Mouse (Mus musculus): ENCODE data around the gene Pth. TPM values are rescaled to one million over a fixed set of nuclear protein-coding genes. Genes with fewer than 3 reads are reported as not detected.
A peak's percentile ranks its signal among the peaks of the same experiment; 100 is the strongest.

Pth gene
- not detected for total RNA-seq (2021)
- long read RNA-seq, experiment 1 = 0 reads
- long read RNA-seq, experiment 2 = 0 reads

DNA sequence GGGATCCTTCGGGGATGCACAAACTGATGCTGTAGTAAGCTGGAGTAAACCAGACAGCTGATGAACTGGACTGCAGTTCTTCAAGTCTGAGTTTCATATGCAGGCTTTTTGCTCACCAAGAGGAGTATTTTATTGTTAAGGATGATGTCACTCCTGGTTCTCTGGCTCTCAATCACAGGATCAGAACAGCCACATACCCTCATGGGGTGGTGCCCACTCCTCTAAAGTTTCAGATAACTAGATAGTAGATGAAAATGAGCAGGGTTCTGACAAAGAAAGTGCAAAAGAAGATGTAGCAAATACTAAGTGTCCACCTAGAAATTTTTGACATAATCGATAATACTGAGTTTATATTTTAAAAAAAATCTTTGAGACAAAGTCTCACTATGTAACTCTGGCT is at the start of gene Pth:
Pth (minus strand) TSS at position 101 of the 400 bp plus-strand sequence.
- no peak for DNase-seq (ENCODE audit: low spot score)

GRCm38 (mm10) chr7:113436312-113436711 is 47.9 kb upstream of the Pth start:
- no peak for DNase-seq (ENCODE audit: low spot score)

- peak; percentile 17 for DNase-seq (ENCODE audit: low spot score)
Measured at GRCm38 (mm10) chr7:113434286-113434685, 45.9 kb upstream of the Pth start.

DNA sequence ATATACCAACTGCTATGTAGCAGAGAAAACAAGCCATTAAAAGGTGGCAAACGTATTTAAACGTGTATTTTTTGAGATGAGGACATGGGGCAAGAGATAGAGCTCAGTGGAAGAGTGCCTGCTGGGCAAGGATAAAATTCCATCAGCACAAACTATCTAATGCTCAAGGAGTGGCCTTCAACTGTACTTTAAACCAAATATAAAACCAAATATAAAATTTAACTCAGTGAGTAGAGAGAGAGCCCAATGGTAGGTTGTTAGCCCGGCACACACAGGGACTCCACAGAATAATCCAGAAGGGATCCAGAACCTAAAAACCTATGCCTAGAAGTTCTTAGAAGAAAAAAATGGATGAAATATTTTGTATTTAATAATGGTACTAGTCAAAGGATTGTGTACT is 45.1 kb upstream of the Pth start:
- no peak for DNase-seq (ENCODE audit: low spot score)

DNA sequence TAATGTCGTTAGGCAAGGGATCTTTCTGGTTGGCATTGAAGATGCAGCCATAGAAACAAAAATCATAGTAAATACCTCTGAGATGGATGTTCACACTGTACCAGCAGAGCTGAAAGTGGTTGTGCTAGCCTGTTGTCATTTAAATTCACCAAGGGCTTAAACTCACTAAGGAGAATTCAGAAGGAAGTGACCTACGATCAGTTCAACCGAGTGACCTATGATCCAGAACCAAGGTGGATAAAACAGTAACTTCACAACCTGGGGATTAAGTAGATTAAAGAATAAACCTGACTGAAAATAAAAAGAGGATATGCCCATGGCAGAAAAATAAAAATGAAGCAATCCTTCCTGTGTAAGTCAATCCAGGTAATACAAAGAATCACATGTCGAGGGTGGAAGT is 44.5 kb upstream of the Pth start:
- DNase-seq (ENCODE audit: low spot score) = no peak

DNA sequence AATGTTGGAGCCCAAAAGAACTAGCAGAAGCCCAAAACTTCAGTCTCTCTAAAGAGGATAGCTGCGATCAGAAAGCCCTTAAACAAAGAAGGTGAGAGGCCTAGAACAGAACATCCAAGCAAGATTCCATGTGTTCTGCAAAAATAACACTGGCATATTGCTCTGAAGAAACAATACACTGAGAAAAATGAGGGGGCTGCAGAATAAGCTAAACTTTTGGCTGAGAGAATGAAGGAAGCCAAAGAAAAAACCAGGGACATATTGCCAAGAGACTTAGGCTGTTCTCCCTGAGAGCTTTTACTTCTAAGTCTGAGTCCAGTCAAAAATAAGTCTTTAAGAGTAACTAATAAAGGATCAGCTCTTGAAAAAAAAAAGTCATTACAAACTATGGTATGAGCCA is 32.4 kb upstream of the Pth start:
- DNase-seq (ENCODE audit: low spot score) = no peak

GRCm38 (mm10) chr7:113419070-113419782 is 30.9 kb upstream of the Pth start:
- DNase-seq (ENCODE audit: low spot score) = no peak

DNA sequence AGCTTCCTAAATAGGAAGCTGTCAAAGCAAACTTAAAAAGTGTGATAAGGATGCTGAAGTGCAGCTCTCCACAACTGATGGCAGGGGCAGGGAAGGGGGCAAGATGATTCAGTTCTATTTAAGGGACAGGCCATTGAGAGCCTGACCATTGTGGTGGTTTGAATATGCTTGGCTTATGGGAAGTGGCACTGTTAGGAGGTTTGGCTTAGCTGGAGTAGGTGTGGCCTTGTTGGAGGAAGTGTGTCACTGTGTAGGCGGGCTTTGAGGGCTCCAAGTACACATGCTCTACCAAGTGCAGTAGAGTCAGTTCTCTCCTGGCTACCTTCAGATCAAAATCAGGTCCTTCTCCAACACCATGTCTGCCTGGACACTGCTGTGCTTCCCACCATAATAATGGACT is 28.2 kb upstream of the Pth start:
- DNase-seq (ENCODE audit: low spot score) = no peak

- DNase-seq (ENCODE audit: low spot score) = no peak
Measured at GRCm38 (mm10) chr7:113415256-113415655, 26.9 kb upstream of the Pth start.

DNA sequence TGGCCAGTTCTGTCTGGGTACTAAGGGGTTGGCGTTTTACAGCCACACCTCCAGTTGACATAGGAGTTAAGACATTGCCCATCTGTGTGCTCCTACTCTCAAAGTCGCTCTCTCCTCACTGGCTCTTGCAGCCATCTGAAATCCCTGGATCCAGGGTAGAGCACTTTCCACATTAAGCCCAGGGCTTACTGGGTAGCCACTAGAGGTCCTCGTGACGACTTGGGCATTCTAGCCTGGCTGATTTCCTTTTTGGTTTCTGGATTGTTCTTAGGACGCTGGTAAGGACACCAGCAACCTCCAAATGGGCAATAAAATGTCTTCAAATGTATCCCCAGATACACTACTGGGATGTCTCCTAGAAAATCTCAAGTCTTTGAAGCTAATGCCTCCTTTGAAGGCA is 20.3 kb upstream of the Pth start:
- DNase-seq (ENCODE audit: low spot score) = no peak

- DNase-seq (ENCODE audit: low spot score) = no peak
Measured at GRCm38 (mm10) chr7:113398083-113398482, 9.7 kb upstream of the Pth start.

DNA sequence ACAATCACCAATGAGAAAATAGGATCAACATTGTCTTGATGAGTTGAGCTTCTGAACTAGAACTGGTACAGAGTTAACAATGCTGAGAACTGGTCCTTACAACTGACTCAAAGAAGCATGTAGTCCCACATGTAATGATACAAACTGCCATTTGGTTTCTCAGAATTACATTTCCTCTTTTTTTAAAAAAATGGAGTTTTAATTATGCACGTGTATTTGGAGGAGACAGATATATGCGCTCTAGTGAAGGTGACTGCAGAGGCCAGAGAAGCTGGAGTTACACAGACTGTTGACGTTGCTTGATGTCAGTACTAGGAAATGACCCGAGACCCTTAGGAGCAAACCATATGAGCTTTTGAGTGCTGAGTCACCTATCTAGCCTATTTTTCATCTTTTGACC is 8.3 kb upstream of the Pth start:
- DNase-seq (ENCODE audit: low spot score) = no peak

GRCm38 (mm10) chr7:113391619-113392018 is 3.2 kb upstream of the Pth start:
- DNase-seq (ENCODE audit: low spot score) = no peak

DNA sequence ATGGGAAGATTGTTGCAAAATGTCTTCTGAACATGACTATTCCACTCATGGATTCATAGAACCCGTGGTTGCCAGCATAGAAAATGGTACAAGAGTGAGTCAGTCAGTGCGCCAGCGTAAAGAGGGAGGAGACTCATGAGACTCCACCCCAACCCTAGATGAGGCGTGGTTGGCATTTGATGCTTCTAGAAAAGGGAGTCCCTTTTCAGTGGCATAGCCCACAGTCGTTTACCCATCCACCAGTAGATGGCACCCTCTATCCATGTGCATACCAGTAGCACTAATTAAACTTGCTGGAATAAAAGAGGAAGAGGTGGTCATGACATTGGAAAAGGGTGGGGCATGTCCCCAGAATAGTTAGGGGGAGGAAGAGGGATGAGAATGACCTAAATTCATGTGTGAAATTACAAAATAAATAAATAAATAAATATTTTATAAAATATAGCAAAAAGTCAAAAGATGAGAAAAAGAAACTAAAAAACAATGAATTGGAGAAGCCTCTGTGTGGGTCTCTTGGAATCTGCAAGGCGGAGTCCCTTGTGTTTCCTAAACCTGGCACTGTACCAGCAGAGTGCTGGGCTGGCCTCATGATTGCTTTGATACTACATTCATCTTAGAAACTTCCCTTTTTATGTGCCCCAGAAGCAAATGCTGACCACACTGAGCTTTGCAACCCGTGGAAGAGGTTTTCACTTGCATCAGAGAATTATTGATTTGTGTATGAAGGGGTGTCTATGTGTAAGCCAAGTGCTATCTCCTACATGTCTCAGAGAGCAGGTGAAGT is 10.3 kb downstream of the Pth start:
- peak; percentile 58 for DNase-seq (ENCODE audit: low spot score)

DNA sequence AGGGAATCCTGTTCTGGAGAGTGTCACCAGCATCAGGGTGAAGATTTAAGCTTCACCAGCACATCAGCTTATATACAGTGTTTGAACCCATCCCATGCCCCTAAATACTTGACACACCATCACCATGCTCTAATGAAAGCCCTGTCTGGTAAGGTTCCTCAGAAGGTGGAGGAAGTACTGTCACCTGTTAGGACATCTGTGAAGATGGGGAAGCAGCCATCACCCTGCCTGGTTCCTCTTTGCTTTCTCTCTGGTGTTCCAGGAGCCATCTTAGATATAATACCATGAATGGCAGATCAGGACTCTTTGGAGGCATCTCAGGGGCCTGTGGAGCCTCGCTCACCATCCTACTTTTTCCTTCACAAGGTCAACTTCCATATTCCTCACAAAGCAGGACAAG is 15.7 kb downstream of the Pth start:
- no peak for DNase-seq (ENCODE audit: low spot score)

- DNase-seq (ENCODE audit: low spot score) = peak; percentile 74
Measured at GRCm38 (mm10) chr7:113369620-113370340, 18.6 kb downstream of the Pth start.

DNA sequence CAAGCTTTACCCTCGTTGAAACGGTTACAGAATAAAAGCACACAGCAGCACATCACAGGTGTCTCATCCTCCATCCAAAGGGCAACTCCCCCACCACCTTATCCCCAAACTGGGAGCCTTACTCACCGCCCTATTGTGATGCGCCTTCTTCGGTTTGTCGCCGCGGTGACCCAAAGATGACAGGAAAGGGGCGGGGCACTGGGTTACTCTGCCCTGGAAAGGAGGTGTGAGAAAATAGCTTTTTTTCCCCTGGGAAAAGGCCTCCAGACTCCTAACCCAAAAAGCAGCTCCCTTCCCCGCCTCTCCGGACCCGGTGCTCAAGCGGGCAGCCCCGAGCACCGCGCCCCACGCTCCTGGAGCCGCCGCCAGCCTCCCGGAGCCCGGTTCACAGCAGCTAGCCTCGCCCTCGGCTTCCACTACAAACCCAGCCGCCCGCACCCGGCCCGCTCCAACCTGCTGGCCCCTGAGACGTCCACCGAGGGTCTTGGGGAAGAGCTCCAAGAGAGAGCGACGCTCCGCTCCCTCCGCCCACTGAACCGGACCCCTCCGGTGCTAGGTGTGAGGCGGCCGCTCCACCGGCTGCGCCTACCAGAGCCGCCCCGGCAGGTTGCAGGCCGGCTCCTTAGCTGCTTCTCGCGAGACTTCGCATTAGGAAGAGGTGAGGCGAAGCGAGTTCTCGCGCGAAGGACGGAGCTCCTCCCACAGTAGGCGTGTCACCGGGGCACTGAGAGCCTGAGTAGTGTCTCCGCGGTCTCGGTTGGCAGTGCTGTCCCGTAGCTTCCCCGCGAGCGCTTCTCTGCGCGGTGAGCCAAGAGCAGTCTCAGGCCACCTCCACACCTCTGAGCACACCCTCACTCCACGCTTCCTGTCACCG is 19.4 kb downstream of the Pth start, which contains the start of gene Btbd10:
Btbd10 (minus strand) TSS at position 647 of the 874 bp plus-strand sequence.
- DNase-seq (ENCODE audit: low spot score) = peak; percentile 99

DNA sequence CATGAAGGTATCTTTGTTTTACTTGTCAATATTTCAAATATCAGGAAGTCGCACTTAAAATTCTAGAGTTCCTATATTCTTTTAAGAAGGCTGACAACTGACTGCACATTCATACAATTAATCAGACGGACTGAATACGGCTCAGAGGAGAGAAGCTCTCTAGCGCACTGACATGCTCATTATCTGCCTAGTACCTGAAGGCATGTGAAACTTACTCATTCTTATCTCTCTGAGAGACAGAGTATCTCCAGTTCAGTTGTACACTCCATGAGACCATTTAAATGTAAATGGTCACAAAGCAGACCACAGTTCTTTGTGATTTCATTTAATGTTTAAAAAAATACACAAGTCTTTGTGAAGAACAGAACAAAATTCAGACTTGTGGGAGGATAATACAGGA is 20.9 kb downstream of the Pth start:
- DNase-seq (ENCODE audit: low spot score) = no peak

GRCm38 (mm10) chr7:113349089-113349488 is 39.3 kb downstream of the Pth start:
- no peak for DNase-seq (ENCODE audit: low spot score)

GRCm38 (mm10) chr7:113347694-113348093 is 40.7 kb downstream of the Pth start:
- DNase-seq (ENCODE audit: low spot score) = no peak

- DNase-seq (ENCODE audit: low spot score) = peak; percentile 5
Measured at GRCm38 (mm10) chr7:113347271-113347670, 41.1 kb downstream of the Pth start.

All from gastrocnemius, adult 18-20 months (tissue).